Mouse (Mus musculus) embryonic facial prominence, embryonic 11.5 days (tissue): ENCODE data around the gene Gatb. TPM values are rescaled to one million over a fixed set of nuclear protein-coding genes. Genes with fewer than 3 reads are reported as not detected.

Source experiments
- ATAC-seq: fragments of 200-750 bp; cut with Nextera tagmentation; replicated peaks from 2 replicates; pipeline ENCODE4 v1.8.0; 2017; ENCODE audit warnings: low read depth; ENCODE audit not compliant: insufficient number of reproducible peaks, low FRiP score, low TSS enrichment
- DNase-seq: peaks from one replicate; pipeline ENCODE4 v3.0.0-alpha.2; 2015; ENCODE audit warnings: low spot score
- H3K27ac ChIP-seq: fragments of 300-500 bp; sonication (generic); replicated peaks from 2 replicates; pipeline ENCODE4 v1.5.1; 2014; ENCODE audit warnings: mild to moderate bottlenecking, low read depth, low read length, control low read depth
- H3K27me3 ChIP-seq: fragments of 300-500 bp; sonication (generic); 2 replicates; pipeline ENCODE4 v1.6.1; 2014; ENCODE audit warnings: mild to moderate bottlenecking, low read length, moderate library complexity, mixed read lengths; ENCODE audit not compliant: control insufficient read depth, insufficient read depth
- H3K36me3 ChIP-seq: fragments of 300-500 bp; sonication (generic); replicated peaks from 2 replicates; pipeline ENCODE4 v1.6.1; 2014; ENCODE audit warnings: low read depth, mild to moderate bottlenecking, low read length, moderate library complexity, mixed read lengths; ENCODE audit not compliant: control insufficient read depth, insufficient read depth
- H3K4me1 ChIP-seq: fragments of 300-500 bp; sonication (generic); 2 replicates; pipeline ENCODE4 v1.6.1; 2014; ENCODE audit warnings: low read length, mixed read lengths; ENCODE audit not compliant: control insufficient read depth, insufficient read depth
- H3K4me2 ChIP-seq: fragments of 300-500 bp; sonication (generic); 2 replicates; pipeline ENCODE4 v1.6.1; 2014; ENCODE audit warnings: low read depth, mild to moderate bottlenecking, control low read depth, low read length, moderate library complexity
- H3K4me3 ChIP-seq: fragments of 300-500 bp; sonication (generic); 2 replicates; pipeline ENCODE4 v1.5.1; 2014; ENCODE audit warnings: low read depth, low read length, control low read depth
- H3K9ac ChIP-seq: fragments of 300-500 bp; sonication (generic); replicated peaks from 2 replicates; pipeline ENCODE4 v1.6.1; 2014; ENCODE audit warnings: mild to moderate bottlenecking, control low read depth, low read length
- H3K9me3 ChIP-seq: fragments of 300-500 bp; sonication (generic); replicated peaks from 2 replicates; pipeline ENCODE4 v1.6.1; 2016; ENCODE audit warnings: mild to moderate bottlenecking, low read length, inconsistent platforms, mixed read lengths; ENCODE audit not compliant: control insufficient read depth
- WGBS: fragments of 180-500 bp; shearing (Covaris S2); extraction: QIAGEN DNeasy Blood & Tissue Kit; methylation state at CpG from one replicate; pipeline ENCODE4 v1.1.7; 2014; 5-methylcytosine and 5-hydroxymethylcytosine counted together
- polyA plus RNA-seq: library from polyadenylated mRNA; unstranded; fragments of >200 nt; fragmentation: Nextera tagmentation; extraction: Ambion mirVana; gene quantifications from 2 replicates; pipeline ENCODE4 v1.2.1, GENCODE M21; 2014

Gene Gatb
- 27.5 and 28.0 TPM in 2 replicates for polyA plus RNA-seq

DNA sequence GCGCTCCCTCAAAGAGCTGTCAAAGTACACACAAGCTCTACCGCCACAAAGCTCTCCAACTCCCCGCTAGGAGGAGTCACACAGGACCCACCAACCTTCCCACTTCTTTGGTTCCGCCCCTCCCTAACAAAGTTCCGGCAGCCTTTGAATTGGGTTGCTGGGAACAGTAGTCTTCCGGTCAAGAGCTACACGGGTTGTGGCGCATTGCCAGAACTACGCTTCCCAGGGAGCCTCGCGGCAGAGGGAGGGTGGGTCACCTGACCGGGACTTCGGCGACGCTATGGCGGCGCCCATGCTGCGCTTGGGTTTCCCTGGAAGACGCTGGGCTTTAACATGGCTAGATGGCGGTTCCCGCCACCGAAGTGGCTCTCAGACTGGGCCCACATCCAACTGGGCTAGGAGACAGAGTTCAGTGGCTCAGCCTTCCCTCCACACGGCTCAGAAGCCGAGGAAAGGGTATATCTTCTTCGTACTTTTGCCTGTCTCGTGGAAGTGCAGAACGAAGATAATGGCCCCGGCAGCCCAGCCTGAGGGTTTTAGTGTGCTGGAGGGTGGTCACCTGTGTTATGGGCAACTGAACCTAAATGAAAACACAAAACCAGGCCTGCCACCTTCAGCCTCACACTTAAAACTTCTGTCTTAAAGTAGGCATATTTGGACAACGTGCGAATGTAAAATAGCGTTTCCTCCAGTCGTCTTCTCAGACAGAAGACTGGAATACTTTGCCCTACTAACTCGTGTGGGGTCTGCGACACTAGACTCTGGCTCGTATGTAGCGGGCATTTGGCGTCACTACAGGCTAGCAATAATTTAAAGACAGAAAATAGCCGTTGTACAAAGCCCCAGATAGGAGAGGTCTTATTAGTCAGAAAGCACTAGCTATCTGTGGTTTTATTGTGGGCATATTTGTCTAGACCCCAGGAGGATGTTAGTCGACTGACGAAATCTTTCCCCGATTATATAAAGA lies at the start of gene Gatb:
Gatb (plus strand) TSS at position 256 of the 967 bp plus-strand sequence.
- ATAC-seq (peak; percentile 100), DNase-seq (peak; percentile 99)
- H3K27ac ChIP-seq, result no peak within 1 kb of the TSS
- H3K4me3 ChIP-seq, result peak within 1 kb of the TSS; percentile 61
- peak within 1 kb of the TSS; percentile 85 for H3K9ac ChIP-seq
- peak within 1 kb of the TSS; percentile 55 for H3K4me2 ChIP-seq
- no peaks in the 10 kb centered on the region for H3K9me3 ChIP-seq
- no peaks in the 10 kb centered on the region for H3K27me3 ChIP-seq
- WGBS, result 3% methylated on average over 41 of the region's 41 CpGs
- H3K36me3 ChIP-seq, result no peaks in the 10 kb centered on the region
- no peaks in the 10 kb centered on the region for H3K4me1 ChIP-seq

GRCm38 (mm10) chr3:85530601-85531161 lies 43.2 kb upstream of the Gatb start:
- Histone ChIP-seq H3K9me3 (no peaks in the 10 kb centered on the region), H3K9ac (no peak overlapping the region), H3K4me3 (no peak overlapping the region), H3K4me1 (no peaks in the 10 kb centered on the region), H3K27ac (no peak overlapping the region), H3K4me2 (no peak overlapping the region), H3K36me3 (no peaks in the 10 kb centered on the region), H3K27me3 (no peaks in the 10 kb centered on the region)
- ATAC-seq (no peak), DNase-seq (no peak)
- 87% methylated on average over 8 of the region's 8 CpGs for WGBS

- Histone ChIP-seq H3K4me3 (no peak overlapping the region), H3K4me1 (no peaks in the 10 kb centered on the region), H3K9ac (no peak overlapping the region), H3K4me2 (no peak overlapping the region), H3K36me3 (no peaks in the 10 kb centered on the region), H3K27me3 (no peaks in the 10 kb centered on the region), H3K9me3 (no peaks in the 10 kb centered on the region), H3K27ac (no peak overlapping the region)
- WGBS, result 71% methylated on average over 3 of the region's 3 CpGs
- no peak for ATAC-seq
- no peak for DNase-seq
These were observed 41.5 kb upstream of the Gatb start for GRCm38 (mm10) chr3:85532376-85532775.

GRCm38 (mm10) chr3:85535042-85535441 lies 38.9 kb upstream of the Gatb start:
- Histone ChIP-seq H3K9me3 (no peaks in the 10 kb centered on the region), H3K36me3 (no peaks in the 10 kb centered on the region), H3K27ac (no peak overlapping the region), H3K27me3 (no peaks in the 10 kb centered on the region), H3K4me3 (no peak overlapping the region), H3K4me1 (no peaks in the 10 kb centered on the region), H3K9ac (no peak overlapping the region), H3K4me2 (no peak overlapping the region)
- ATAC-seq (no peak), DNase-seq (no peak)
- 86% methylated on average over 3 of the region's 3 CpGs for WGBS

GRCm38 (mm10) chr3:85535621-85536520 lies 38.0 kb upstream of the Gatb start:
- no peak overlapping the region for H3K9ac ChIP-seq
- no peak overlapping the region for H3K4me3 ChIP-seq
- no peaks in the 10 kb centered on the region for H3K4me1 ChIP-seq
- no peaks in the 10 kb centered on the region for H3K9me3 ChIP-seq
- no peak overlapping the region for H3K27ac ChIP-seq
- DNase-seq (peak; percentile 36), ATAC-seq (no peak)
- H3K27me3 ChIP-seq, result no peaks in the 10 kb centered on the region
- WGBS, result 74% methylated on average over 11 of the region's 11 CpGs
- no peak overlapping the region for H3K4me2 ChIP-seq
- no peaks in the 10 kb centered on the region for H3K36me3 ChIP-seq

- H3K4me1 ChIP-seq, result no peaks in the 10 kb centered on the region
- DNase-seq (no peak), ATAC-seq (no peak)
- no peaks in the 10 kb centered on the region for H3K9me3 ChIP-seq
- no peaks in the 10 kb centered on the region for H3K36me3 ChIP-seq
- no peaks in the 10 kb centered on the region for H3K27me3 ChIP-seq
- no peak overlapping the region for H3K4me2 ChIP-seq
- 63% methylated on average over 3 of the region's 3 CpGs for WGBS
- H3K4me3 ChIP-seq, result no peak overlapping the region
- H3K9ac ChIP-seq, result no peak overlapping the region
- H3K27ac ChIP-seq, result no peak overlapping the region
These were observed 31.2 kb upstream of the Gatb start for GRCm38 (mm10) chr3:85542765-85543164.

GRCm38 (mm10) chr3:85543652-85544051 lies 30.3 kb upstream of the Gatb start:
- H3K9me3 ChIP-seq, result no peaks in the 10 kb centered on the region
- DNase-seq (peak; percentile 53), ATAC-seq (no peak)
- no peak overlapping the region for H3K27ac ChIP-seq
- no peak overlapping the region for H3K4me2 ChIP-seq
- H3K4me1 ChIP-seq, result no peaks in the 10 kb centered on the region
- no peaks in the 10 kb centered on the region for H3K27me3 ChIP-seq
- H3K9ac ChIP-seq, result no peak overlapping the region
- H3K36me3 ChIP-seq, result no peaks in the 10 kb centered on the region
- 58% methylated on average over 2 of the region's 2 CpGs for WGBS
- no peak overlapping the region for H3K4me3 ChIP-seq
